Mouse (Mus musculus): ENCODE results near the gene Olfr1084.
"Not testable (repeated sequence)": the region's sequence is repeated elsewhere in the genome, so short reads cannot be mapped to it uniquely, and the experiment has no call there.

Olfr1084 gene

DNA sequence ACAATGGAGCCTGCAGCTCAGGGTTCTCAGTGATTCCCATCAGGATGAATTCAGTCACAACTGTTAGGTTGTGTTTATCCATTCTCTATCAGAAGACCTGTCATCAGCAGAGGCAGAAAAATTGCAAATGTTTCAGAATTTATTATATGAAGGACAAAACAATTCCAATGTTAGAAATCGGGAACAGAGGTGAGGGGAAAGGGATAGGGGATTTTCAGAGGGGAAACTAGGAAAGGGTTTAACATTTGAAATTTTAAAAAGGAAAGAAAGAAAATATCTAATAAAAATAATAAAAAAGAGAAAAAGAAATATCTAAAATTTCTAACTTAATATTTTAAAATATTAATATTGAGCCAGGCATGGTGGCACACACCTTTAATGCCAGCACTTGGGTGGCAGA, at the start of gene Olfr1084:
Gene Olfr1084, minus strand, starts transcription at position 101 of the 400 bp plus-strand sequence.
- not testable (repeated sequence) for H3K27me3 ChIP-seq (ENCODE audit: control insufficient read depth, insufficient read depth, low read length, poor library complexity, severe bottlenecking); H3K36me3 ChIP-seq (ENCODE audit: control insufficient read depth, insufficient read depth, low read length, poor library complexity, severe bottlenecking); DNase-seq (ENCODE audit: low read depth, low spot score)

DNA sequence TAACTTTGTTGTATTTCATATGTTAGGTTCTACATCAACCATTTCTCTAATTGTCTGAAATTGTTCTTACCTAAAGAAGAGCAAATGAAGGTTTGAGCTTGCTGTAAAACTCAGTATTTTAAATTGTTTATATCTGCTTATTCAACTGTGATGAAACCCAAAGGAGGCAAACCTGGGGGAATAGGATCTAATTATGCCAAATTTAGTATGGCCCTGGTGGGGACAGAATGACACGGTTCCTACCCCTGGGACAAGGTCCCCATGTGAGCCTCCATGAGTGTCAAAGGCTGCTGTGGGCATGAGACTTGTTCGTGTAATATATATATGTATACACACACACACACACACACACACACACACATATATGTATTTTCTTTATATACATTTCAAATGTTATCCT, 40.5 kb upstream of the Olfr1084 start, which contains the start of gene Olfr1086:
Gene Olfr1086, minus strand, starts transcription at position 101 of the 400 bp plus-strand sequence.
- Histone ChIP-seq H3K36me3 (ENCODE audit: control insufficient read depth, insufficient read depth, low read length, poor library complexity, severe bottlenecking) (no peaks in the 10 kb centered on the region), H3K27me3 (ENCODE audit: control insufficient read depth, insufficient read depth, low read length, poor library complexity, severe bottlenecking) (no peaks in the 10 kb centered on the region)
- DNase-seq (ENCODE audit: low read depth, low spot score), result no peak

GRCm38 (mm10) chr2:86661919-86662318, 22.4 kb upstream of the Olfr1084 start, which contains the start of gene Olfr1085:
Gene Olfr1085, minus strand, starts transcription at chr2:86662019.
- Histone ChIP-seq H3K27me3 (ENCODE audit: control insufficient read depth, insufficient read depth, low read length, poor library complexity, severe bottlenecking) (no peaks in the 10 kb centered on the region), H3K36me3 (ENCODE audit: control insufficient read depth, insufficient read depth, low read length, poor library complexity, severe bottlenecking) (no peaks in the 10 kb centered on the region)

DNA sequence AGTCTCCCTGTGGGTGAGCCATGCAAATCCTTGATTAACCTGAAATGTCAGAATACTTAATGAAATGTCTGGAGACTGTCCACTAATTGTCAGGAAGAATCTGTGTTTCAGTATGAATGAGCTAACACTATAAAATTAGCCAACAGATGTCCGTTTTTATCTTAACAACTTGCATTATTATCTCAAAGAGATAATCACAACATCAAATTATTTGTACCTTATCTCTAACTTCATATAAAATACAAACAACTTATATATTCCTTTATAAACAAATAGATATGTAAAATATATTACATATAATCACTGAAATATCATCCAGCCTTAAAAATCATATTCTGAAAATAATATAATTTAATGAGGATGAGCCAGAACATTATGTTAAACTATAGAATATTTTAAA, 40.7 kb downstream of the Olfr1084 start, which contains the start of gene Olfr1082:
Gene Olfr1082, minus strand, starts transcription at position 101 of the 400 bp plus-strand sequence.
- DNase-seq (ENCODE audit: low read depth, low spot score); H3K36me3 ChIP-seq (ENCODE audit: control insufficient read depth, insufficient read depth, low read length, poor library complexity, severe bottlenecking); H3K27me3 ChIP-seq (ENCODE audit: control insufficient read depth, insufficient read depth, low read length, poor library complexity, severe bottlenecking): not testable (repeated sequence)

More at GRCm38 (mm10) chr2:86661919-86662318, 22.4 kb upstream of the Olfr1084 start, which contains the start of gene Olfr1085:
- no peak for DNase-seq (ENCODE audit: low read depth, low spot score)

Data from splenic B cell, adult 2 months (primary cell).